Mouse (Mus musculus) Muller cell, postnatal 12 days (primary cell): ENCODE measurements around the gene Lipc.
A peak's percentile ranks its signal among the peaks of the same experiment; 100 is the strongest.
"Not testable (repeated sequence)": the region's sequence is repeated elsewhere in the genome, so short reads cannot be mapped to it uniquely, and the experiment has no call there.

Experiments
- DNase-seq: peaks from one replicate; pipeline ENCODE4 v3.0.0-alpha.2; 2015; ENCODE audit errors: inconsistent ontology term

Lipc gene

DNA sequence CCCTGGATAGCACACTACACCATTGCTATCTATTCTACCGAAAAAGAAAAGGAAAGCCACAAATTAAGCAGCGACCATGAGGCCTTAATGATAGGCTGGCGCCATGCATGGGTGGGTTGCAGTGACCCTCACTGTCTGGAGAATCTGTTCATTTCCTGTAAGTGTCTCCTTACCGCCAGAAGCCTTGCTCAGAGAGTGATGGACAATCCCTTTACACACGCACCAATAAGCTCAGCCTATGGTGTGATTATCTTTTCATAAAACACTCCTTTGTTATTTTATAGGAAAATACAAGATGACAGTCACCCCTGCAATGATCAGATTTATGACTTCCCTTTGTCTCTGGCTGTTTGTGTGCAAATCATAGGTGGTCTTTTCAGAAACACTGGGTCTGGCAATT, 92.8 kb downstream of the Lipc start:
- DNase-seq = no peak

DNA sequence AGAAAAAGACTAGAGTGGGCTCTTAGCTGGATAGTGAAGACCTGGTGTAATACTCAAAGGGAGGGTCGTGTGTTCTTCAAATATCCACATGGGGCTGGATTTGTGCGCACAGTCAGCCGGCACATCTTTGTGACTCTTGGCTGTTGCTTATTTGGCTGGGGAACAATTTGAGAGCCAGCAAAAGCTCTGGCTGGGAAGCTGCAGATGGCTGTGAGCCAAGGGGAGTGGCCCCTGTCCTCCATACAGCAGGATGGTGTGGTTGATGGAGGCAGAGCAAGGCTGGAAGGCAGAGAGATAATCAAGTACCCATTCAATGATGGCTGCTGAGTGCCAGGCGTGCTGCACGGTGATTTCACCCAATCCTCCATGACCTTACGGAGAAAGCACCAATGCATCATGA, 96.2 kb downstream of the Lipc start:
- peak; percentile 37 for DNase-seq

DNA sequence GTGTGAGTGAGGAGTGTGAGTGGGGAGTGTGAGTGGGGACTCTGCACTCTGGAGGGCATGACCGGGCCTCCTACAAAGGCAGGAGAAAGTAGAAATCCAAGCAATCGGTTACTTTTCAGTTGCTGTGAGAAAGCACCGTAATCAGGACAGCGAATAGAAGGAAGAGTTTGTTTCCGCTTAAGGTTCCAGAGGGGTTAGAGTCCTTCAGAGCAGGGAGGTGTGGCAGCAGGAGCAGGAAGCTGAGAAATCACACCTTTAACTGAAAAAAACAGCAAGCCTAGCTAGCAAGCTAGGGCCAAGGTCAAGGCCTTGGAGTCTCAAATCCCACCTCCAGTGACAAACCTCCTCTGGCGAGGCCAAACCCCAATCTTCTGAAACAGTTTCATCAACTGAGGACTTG, 97.1 kb downstream of the Lipc start:
- no peak for DNase-seq

DNA sequence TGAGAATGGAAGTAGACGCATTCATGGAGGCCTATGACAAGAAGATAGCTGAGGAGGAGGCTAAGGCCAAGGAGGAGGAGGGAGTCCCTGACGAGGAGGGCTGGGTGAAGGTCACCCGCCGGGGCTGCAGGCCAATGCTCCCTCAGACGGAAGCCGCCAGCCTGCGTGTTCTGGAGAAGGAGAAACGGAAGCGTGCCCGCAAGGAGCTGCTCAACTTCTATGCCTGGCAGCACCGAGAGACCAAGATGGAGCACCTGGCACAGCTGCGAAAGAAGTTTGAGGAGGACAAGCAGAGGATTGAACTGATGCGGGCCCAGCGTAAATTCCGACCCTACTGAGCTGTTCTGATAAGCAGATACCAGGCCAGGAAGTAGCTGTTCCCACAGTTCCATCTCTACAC, 98.9 kb downstream of the Lipc start:
- not testable (repeated sequence) for DNase-seq

DNA sequence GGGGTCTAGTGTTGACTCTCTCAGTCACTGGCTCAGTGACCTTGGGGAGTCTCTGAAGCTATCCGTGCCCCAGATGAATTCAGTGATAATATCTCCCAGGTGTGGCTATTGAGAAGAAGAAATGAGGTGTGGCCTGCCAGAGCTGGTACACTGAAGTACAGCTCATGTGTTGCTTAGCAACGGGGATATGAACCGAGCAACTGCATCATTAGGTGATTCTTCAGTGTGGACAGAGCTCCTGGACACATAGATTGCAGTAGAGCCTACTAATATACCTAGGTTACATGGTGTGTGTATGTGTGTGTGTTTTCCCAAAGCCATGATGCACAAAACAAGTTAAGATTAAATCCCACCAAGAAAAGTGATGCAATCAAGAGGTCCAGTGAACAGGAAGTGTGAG, 100.5 kb downstream of the Lipc start:
- no peak for DNase-seq

DNA sequence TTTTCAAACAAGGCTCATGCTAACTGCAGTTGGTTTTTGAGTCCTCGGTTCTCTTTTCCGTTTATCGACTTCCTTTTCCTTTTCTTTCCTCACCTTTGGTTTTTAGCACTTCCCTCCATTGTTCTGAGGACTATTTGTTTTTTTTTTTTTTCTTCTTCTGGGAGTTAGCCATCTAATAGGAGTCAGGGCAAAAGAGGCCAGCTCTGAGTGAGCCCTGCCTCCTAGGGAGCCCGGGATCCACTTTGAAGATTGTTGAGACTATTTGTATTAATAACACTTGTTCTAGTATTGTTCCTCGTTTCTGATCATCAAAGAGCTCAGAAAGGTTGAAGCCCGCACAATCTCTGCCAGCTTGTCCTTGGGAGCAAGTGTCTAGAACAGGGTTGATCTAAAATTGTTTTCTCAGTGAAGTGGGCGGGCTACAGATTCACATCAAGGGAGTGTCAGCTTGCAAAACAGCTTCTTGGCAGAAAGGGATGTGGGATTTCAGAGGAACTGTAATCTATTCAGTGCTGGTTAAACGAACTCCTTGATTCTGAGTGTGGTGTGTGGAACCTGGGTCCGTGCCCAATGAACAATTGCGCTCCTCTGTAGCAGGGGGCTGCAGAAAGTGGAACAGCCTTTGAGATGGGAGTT, 103.8 kb downstream of the Lipc start:
- peak; percentile 37 for DNase-seq

DNA sequence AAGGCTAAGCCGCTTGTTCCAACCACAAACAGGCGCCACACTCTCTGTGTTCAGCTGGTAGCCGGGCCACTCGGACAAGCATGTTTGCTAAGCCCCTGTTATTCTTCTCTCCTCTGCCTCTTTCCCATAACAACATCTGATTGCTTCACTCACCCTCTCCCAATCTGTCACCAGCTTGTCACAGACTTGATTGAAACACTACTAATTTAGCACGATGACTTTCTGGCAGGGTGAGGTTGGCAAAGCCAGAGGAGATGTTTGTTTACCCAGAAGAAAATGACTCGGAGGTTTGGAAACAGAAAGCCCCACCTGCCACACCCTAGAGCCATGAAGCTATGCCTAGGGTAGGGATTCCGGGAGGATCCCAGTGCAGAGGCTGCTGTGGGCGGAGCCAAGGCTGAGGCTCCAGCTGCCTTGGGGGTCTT, 104.4 kb downstream of the Lipc start:
- DNase-seq = peak; percentile 21

DNA sequence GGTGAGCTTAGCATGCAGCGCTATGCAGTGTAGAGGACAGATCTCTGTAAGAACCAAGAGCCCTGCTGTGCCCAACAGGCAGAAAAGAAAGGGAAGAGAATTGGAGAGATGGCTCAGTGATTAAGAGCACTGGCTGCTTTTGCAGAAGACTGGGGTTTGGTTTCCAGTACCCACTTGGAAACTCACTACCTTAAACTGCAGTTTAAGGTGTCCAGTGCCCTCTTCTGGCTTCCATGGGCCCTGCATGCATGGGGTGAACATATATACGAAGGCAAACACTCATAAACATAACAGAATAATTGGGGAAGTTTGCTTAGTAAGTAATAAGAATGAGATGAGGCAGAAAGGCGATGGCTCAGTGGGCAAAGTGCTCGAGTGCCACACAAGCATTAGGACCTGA, 108.8 kb downstream of the Lipc start:
- DNase-seq = no peak

DNA sequence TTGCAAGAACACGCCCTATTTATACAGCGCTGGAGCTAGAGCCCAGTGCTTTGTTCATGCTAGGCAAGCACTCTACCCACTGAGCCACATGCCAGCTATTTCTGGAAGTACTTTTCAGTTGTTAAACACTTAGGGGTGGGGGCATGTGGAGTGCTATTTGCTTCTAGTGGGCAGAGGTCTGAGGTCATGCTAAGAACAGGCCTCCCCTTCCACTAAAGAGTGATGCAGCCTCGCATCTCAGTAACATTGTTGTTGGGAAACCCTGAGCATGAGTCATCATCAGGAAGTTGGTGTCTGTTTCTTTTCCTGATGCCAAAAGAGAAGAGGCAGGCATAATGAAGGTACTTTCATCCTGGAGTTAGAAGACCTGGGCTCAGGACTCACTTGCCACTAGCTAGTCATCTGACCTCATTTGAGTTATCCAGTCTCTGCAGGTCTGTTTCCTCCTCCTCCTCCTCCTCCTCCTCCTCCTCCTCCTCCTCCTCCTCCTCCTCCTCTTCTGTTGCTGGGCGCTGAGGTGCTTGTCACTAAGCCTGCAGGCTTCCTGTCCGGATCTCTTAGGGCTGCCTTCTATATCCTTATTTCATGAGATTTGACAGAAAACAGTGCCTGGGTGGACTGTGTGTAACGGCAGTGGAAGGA, 109.6 kb downstream of the Lipc start:
- DNase-seq = peak; percentile 67

DNA sequence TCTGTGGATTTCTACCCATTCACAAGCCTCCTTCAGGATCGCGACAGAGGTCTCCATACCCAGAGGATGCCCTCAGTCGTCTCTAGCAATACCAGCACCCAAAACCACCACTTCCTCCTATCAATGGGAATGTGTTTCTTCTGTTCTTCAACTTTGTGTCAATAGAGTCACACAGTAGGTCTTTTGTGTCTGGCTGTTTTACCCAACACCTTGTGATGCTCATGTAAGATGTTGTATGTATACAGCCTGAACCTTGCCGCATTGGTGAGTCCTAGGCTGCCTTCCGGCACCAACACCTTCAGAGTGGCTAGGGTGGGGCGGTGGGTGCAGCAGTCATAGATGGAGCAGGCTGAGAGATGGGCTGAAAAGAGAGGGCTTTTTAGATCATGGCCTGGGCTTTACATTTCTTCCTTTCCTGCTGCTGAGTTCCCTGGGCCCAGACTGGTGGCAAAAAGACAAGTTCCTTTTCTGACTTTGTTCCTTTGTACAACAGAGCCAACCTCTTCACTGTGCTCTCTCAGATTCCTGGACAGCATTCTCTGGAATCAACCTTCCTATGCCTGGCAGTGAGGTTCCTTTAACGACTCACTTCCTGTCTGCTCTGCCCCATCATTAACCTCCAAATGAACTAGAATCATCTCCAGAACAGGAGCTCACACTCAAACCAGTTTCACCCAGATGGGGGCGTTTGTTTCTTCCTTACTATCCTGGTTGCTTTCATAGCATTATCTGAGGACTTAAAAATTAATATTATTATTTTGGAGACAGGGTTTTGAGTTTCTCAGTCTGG, 110.4 kb downstream of the Lipc start:
- DNase-seq = peak; percentile 27

DNA sequence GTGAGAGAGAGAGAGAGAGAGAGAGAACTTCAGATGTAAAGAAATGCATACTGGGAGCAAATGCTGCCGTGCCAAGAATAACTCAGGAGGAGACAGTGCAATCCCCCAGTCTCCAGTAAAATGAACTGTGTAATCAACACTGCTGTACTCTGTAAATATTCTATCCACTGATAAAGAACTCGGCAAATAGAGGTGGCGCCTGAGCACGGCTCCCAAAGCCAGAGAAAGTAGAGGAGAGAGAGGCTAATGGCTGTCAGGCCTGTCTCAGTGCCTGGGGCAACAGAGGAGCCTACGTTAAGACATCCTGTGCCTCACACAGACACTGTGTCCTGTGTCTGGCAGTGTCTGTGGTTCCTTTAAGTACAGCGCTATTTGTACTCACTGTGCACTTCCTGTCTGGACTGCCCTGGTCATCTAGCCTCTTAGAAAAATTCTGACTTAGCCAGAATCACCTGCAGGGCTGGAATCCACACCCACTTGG, 111.1 kb downstream of the Lipc start:
- no peak for DNase-seq

DNA sequence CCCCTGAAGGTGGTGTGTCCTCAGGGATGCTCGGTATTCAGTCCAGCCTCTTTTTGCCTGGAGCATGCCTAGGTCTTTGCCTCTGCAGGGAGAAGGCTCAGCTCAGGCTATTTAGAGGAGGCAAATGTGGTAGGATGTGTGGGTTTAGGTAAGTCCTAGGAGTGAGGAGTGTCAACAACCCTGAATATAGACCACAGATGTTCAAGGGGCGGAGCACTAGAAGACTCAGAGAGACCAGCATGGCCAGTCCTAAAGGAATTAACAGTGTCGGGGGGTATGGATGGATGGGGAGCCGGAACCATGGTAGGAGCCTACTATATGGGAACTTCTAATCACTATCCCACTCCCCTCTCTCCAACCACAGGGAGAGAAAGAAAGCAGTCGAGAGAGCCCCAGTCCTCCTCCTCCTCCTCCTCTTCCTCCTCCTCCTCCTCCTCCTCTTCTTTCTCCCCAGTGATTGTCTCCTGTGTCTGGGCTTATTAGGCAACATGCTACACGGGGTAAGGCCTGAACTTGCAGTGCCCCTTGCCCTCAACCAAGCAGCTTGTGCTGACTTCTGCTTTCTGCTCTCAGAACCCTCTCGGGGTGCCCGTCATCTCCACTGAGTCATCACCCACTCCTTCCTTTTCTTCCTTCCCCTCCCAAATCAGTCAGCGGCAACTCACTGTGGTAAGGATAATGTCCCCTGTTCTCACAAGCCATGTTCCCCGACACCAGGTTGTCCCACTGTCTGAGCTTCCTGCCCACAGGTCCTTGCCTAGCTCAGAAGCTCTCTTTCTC, 113.7 kb downstream of the Lipc start:
- DNase-seq = no peak

DNA sequence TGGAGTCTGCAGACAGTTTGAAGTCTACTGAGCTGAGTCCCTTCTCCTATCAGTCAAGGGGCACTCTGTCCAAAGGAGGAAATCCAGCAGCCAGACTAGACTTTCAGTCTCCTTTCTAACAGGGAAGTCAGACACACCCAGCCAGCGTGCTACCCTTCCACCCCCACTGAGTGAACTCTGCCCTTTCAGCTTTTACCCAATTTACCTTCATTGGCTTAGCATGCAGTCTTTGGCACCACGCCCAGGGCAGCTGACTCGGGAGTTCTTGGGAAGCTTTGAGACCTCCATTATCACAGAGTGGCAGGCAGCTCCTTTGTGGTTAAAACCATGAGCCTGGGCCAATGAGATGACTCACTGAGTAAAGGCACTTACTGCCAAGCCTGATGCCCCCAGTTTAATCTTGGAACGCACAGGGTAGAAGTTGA, 117.3 kb downstream of the Lipc start:
- DNase-seq = peak; percentile 97

DNA sequence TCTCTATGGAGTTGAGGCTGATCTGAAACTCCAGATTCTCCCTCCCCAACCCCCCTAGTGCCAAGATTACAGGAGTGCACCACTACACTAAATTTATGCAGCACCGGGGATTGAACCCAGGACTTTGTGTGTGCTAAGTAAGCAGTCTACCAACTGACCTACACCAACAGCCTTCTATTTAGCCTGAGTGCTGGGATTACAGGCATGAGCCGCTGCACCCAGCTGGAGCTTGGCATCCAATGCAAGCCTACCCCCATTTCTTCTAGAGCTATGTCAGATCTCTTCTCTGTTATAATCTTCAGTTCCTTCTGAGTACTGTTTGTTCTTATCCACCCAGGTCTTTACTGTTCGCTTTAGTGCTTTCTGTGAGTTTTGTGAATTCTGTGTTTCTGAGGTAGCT, 117.8 kb downstream of the Lipc start:
- DNase-seq = no peak

DNA sequence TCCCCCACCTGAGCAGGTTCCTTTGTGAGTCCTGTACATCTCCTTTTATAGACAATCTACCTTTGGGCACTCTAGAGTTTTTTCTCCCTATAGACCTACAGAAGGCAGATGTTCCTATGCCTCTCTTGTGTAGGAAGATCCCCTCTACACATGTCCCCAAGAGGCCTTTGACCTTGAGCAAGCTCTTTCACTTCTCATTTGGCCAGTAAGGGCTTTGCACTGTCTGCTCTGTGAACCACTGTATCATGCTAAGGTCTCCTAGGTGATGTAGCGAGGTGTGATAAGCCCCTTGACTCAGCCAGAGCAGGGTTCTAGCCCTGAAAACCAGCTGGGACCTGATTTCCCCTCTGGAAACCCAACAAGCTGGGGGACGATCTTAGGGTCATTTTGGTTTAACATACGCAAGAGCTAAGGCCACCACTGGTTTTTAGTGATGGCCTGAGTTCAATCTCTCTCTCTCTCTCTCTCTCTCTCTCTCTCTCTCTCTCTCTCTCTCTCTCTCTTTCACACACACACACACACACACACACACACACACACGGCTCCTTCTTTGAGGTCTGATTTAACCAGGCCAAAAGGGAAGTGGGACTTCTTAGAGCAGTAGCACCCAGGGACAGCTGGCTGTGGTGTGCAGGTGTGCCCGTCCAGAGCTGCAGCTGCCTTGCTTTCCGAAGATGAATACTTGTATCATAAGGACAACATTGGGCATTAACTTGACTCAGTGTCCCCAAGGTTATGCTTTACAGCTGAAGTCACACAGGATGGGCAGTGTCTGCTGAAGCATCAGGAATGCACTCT, 118.7 kb downstream of the Lipc start:
- DNase-seq = no peak

DNA sequence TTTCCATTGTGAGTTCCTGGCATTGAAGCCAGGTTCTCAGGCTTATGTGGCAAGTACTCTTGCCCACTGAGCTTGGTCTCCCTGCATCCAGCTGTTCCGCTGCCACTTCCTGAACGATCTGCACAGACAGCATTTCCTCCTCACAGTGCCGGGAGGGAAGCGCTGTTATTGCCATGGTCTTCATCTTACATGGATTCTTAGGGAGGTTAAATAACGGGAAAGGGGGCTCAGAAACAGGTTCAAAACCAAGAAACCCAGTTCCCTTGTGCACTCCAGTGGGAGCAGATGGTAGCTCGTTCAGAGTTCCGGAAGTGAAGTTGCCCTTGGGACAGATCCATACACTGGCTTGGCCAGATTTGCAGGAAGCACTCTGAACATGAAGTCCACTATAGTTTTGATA, 119.8 kb downstream of the Lipc start:
- no peak for DNase-seq

DNA sequence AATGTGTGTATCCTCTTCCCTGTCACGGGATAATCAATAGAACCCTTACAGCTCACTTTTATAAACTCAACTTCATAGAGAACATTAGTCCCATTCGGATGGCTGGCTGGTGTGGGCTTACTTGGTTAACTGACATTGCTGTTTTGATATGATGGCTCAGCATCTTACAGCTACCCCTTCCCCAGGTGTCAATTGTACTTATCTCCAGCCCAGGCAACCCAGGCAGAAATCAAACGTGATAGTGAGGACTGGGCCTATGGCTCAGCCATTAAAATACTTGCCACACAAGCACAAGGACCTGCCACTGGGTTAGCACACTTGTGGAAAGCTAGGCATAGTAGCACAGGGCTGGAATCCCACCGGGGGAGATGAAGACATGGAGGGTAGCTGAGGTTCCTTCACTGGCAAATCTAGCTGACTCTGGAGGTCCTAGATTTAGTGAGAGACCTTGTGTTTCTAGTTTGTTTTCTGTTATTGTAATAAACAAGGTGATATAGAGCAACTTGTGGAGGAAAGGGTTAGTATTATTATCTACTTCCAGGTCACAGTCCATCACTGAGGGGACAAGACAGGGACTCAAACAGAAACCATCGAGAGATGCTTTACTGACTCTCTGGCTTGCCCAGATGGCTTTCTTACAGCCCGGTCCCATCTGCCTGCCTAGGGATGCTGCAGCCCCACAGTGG, 121.0 kb downstream of the Lipc start:
- DNase-seq = no peak

DNA sequence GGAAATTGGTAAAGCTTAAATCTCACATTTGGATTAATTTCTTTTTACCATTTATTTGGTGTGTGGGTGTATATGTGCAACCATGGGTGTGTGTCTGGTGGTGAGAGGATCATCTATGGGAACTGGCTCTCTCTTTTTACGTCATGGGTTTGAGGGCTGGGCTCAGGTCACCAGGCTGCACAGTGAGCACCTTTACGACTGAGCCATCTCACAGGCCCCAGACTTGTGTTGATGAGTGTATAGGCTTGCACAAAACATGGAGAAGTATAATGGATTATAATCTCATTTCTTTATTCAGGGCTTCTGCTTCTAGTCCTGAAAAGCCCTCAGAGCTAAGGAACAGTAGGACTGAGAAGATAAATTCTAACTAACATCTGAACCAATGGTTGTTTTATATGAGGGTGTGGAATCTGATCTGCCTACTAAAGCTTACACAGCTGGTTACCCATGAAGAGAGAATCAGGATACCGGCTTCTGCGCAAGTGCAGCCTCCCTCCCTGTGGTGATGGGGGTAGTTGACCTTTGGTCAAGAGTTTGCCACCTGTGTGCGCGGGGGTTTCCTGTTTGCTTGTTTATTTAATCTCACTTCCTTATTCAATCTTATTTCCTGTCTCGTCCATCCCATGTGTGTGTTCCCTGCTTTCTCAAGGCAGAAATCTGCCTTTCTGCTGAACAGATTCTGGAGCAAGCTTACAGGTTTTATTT, 122.1 kb downstream of the Lipc start:
- DNase-seq = no peak

DNA sequence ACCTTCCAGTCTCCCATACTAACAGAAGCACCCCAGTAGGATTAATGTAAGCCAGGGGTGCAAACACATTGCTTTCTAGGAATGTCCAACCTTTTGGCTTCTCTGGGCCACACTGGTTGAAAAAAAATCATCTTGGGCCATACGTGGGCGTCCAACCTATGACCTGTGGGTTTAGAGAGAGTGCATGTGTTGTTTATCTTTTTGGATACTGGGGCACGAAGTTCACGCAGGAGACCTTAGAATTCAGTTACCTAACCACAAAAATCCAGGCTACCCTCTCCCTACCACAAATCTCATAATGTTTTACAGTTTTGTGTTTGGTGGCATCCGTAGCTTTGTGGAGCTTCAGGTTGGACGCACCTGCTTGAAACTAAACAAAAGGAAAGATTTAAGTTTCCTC, 124.1 kb downstream of the Lipc start:
- DNase-seq = no peak

DNA sequence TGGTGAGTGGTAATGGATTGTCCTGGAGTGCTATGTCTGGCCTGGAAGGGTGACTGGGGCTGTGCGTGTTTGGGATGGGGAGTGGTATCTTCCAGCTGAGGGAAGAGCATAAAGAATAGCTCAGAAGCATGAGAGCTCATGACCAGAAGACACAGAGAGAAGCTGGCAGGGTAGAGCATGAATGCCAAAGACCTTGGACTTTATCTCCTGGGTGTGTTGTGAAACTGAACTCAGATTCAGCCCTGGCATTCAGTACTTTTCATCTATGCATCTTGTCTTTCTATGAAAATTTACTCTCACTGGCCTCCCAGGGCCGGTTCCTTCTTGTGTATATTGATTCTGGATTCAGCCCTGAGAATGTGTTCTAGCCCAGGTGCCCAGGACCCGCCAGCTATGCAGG, 127.9 kb downstream of the Lipc start:
- no peak for DNase-seq
